Mouse (Mus musculus) midbrain, postnatal 0 days (tissue): ENCODE measurements around the gene Cdh23. TPM values are rescaled to one million over a fixed set of nuclear protein-coding genes. Genes with fewer than 3 reads are reported as not detected.

Experiments
- ATAC-seq: fragments of 200-750 bp; cut with Nextera tagmentation; 2 replicates; pipeline ENCODE4 v1.8.0; 2017; ENCODE audit warnings: moderate number of reproducible peaks, mild to moderate bottlenecking, moderate TSS enrichment, moderate library complexity; ENCODE audit not compliant: low FRiP score
- DNase-seq: peaks from one replicate; pipeline ENCODE4 v3.0.0-alpha.2; 2015; ENCODE audit warnings: low spot score
- H3K27ac ChIP-seq: fragments of 300-500 bp; sonication (generic); 2 replicates; pipeline ENCODE4 v1.5.1; 2014; ENCODE audit warnings: low read depth, mild to moderate bottlenecking, low read length, mixed read lengths
- H3K27me3 ChIP-seq: fragments of 300-500 bp; sonication (generic); 2 replicates; pipeline ENCODE4 v1.6.1; 2014; ENCODE audit warnings: low read length, control low read depth, mixed read lengths; ENCODE audit not compliant: insufficient read depth
- H3K36me3 ChIP-seq: fragments of 300-500 bp; sonication (generic); 2 replicates; pipeline ENCODE4 v1.6.1; 2014; ENCODE audit warnings: low read length, control low read depth, mixed read lengths; ENCODE audit not compliant: insufficient read depth
- H3K4me1 ChIP-seq: fragments of 300-500 bp; sonication (generic); 2 replicates; pipeline ENCODE4 v1.6.1; 2014; ENCODE audit warnings: mild to moderate bottlenecking, control low read depth, antibody characterized with exemption, low read length, mixed read lengths; ENCODE audit not compliant: insufficient read depth
- H3K4me2 ChIP-seq: fragments of 300-500 bp; sonication (generic); 2 replicates; pipeline ENCODE4 v1.6.1; 2014; ENCODE audit warnings: low read depth, mild to moderate bottlenecking, low read length, mixed read lengths; ENCODE audit not compliant: poor library complexity, severe bottlenecking
- H3K4me3 ChIP-seq: fragments of 300-500 bp; sonication (generic); 2 replicates; pipeline ENCODE4 v1.5.1; 2014; ENCODE audit warnings: low read depth, mild to moderate bottlenecking, low read length, moderate library complexity
- H3K9ac ChIP-seq: fragments of 300-500 bp; sonication (generic); replicated peaks from 2 replicates; pipeline ENCODE4 v1.6.1; 2014; ENCODE audit warnings: mild to moderate bottlenecking, low read length, moderate library complexity, mixed read lengths; ENCODE audit not compliant: poor library complexity, severe bottlenecking
- H3K9me3 ChIP-seq: fragments of 300-500 bp; sonication (generic); 2 replicates; pipeline ENCODE4 v1.6.1; 2016; ENCODE audit warnings: low read length, control low read depth
- CTCF ChIP-seq: IDR thresholded peaks from 2 replicates; pipeline ENCODE4 v1.5.1; 2016; ENCODE audit warnings: antibody characterized with exemption, mild to moderate bottlenecking
- WGBS: fragments of 180-500 bp; shearing (Covaris S2); extraction: QIAGEN DNeasy Blood & Tissue Kit; methylation state at CpG from one replicate; pipeline ENCODE4 v1.1.7; 2014; 5-methylcytosine and 5-hydroxymethylcytosine counted together
- polyA plus RNA-seq: library from polyadenylated mRNA; unstranded; fragments of >200 nt; fragmentation: Nextera tagmentation; extraction: Ambion mirVana; gene quantifications from 2 replicates; pipeline ENCODE4 v1.2.1, GENCODE M21; 2015
- total RNA-seq: library from RNA; depleted of rRNA; stranded (reverse); fragments of >200 nt; gene quantifications from 2 replicates; pipeline ENCODE4 v1.2.3, GENCODE M21; 2014

The Cdh23 gene
- total and polyA plus RNA-seq, 2 experiments from 2014 or later: 4.8 to 20.8 TPM

DNA sequence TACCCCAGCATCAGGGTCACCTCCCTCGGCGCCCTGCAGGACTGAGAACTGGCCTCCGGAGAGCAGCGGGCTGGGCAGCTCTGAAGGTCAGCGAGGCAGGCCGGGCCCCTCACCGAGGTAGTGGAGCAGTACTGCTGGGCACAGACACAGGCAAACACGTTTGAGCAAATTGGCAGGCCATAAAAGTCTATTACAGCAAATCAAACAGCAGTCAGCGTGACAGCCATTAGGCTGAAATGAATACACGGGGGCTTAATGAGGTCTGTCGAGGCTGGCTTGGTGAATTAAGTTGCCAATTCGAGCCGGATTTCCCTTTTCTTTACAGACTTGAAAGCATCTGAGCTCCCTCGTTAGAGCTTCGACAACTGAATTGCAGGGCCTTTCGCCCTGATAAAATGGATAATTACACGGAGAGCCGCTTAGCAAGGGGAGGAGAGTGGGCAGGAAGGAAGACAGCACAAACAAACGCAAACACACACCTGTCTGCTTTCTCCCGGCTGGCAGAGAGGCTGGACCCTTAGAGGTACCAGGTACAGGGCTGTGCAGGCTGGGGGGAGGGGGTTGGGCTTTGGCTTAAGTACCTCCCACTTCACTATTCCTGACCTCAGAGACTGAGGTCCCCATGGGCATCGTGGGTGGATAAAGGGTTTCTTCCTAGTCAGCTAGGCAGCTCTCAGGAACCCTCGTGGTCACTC, 103.3 kb downstream of the Cdh23 start:
- 10% methylated on average over 22 of the region's 22 CpGs for WGBS
- H3K27ac ChIP-seq: no peak overlapping the region
- H3K27me3 ChIP-seq: peaks cover 16% of the 10 kb centered on the region
- DNase-seq (peak; percentile 72), ATAC-seq (peak; percentile 38; the same call in 1 of the 2 replicates)
- H3K9ac ChIP-seq: no peak overlapping the region
- no peaks in the 10 kb centered on the region for H3K4me1 ChIP-seq
- H3K36me3 ChIP-seq: no peaks in the 10 kb centered on the region
- no peaks in the 10 kb centered on the region for H3K9me3 ChIP-seq
- H3K4me2 ChIP-seq: no peak overlapping the region
- no peak for TF ChIP-seq CTCF
- no peak overlapping the region for H3K4me3 ChIP-seq

DNA sequence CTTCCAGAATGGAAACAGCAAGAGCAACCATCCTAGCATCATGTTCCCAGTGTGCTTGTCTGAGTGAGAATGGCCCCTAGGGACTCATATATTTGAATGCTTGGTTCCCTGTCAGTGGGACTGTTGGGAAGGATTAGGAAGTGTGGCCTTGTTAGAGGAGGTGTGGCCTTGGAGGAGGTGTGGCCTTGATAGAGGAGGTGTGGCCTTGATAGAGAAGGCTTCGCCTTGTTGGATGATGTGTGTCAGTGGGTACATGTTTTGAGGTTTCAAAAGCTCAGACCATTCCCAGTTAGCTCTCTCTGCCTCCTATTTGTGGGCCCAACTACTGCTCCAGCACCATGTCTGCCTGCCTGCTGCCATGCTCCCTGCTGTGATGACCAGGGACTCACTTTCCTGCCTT, 105.0 kb downstream of the Cdh23 start:
- H3K4me1 ChIP-seq: no peaks in the 10 kb centered on the region
- H3K4me3 ChIP-seq: no peak overlapping the region
- no peak for DNase-seq
- no peaks in the 10 kb centered on the region for H3K36me3 ChIP-seq
- no peak overlapping the region for H3K27ac ChIP-seq
- TF ChIP-seq CTCF: no peak
- 57% methylated on average over 1 of the region's 1 CpGs for WGBS
- H3K9ac ChIP-seq: no peak overlapping the region
- no peak for ATAC-seq
- H3K27me3 ChIP-seq: peaks cover 13% of the 10 kb centered on the region
- H3K4me2 ChIP-seq: no peak overlapping the region
- H3K9me3 ChIP-seq: no peaks in the 10 kb centered on the region

DNA sequence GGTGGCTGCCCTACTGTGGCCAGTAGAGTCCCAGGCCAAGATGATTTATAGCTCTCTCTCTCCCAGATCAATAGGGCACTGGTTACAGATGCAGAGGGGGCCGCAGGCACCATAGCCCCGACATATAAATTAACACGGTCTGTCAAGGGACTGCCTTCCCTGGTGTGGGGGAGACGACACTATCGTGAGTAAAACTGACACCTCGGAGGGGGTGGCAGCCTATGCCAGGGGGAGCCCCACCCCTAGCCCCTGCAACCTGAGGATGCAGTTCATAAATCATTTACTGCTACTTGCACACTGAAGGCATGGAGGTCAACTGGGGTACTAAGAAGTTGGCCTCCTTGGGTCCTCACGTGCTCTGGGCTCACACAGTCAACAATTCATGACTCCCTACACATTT, 106.0 kb downstream of the Cdh23 start:
- ATAC-seq (no peak), DNase-seq (no peak)
- no peak for TF ChIP-seq CTCF
- Histone ChIP-seq H3K27ac (no peak overlapping the region), H3K4me2 (no peak overlapping the region), H3K36me3 (no peaks in the 10 kb centered on the region), H3K9ac (no peak overlapping the region), H3K27me3 (peaks cover 13% of the 10 kb centered on the region), H3K4me1 (no peaks in the 10 kb centered on the region), H3K9me3 (no peaks in the 10 kb centered on the region), H3K4me3 (no peak overlapping the region)
- WGBS: 76% methylated on average over 7 of the region's 7 CpGs

DNA sequence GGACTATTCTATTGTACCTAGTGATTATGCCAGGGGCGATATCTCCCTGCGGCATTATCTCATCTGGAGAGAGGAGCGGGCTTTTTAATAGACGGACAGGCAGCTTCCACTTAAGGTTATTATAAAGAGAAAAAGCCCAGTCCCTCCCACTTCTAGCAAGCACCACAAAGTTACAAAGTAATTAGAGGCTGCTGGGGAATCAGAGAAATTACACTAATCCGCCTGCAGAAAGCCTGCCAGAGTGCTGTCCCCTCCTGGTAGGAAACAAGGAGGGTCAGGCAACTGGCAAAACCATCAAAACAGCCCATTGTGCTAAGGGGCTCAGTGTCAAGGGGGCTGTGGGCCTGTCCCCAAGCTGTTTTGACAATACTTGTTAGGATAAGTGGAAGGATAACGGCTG, 110.6 kb downstream of the Cdh23 start:
- H3K9me3 ChIP-seq: no peaks in the 10 kb centered on the region
- H3K36me3 ChIP-seq: no peaks in the 10 kb centered on the region
- no peak for DNase-seq
- ATAC-seq: no peak
- no peak overlapping the region for H3K4me3 ChIP-seq
- WGBS: 16% methylated on average over 6 of the region's 6 CpGs
- H3K4me1 ChIP-seq: no peaks in the 10 kb centered on the region
- H3K27me3 ChIP-seq: peaks cover 13% of the 10 kb centered on the region
- no peak overlapping the region for H3K4me2 ChIP-seq
- H3K27ac ChIP-seq: no peak overlapping the region
- TF ChIP-seq CTCF: no peak
- no peak overlapping the region for H3K9ac ChIP-seq

DNA sequence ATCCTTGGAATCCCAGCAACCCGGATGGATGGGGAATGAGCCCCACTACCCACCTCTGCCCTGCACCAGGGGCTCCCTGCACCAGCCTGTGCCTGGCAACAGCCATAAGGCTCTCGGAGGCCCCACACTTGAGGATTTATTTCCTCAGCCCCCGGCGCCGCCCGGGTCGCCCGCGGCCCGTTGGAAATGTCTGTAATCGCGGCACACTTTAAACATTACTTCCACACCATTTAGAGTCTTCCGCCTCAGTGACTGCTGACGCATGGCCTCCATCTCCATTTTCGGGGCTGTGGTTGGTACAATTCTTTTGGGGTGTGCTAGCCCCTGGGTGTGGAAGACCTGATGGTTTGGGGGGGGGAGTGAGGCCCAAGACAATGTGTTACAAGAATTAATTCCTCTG, 113.3 kb downstream of the Cdh23 start:
- Histone ChIP-seq H3K4me1 (no peaks in the 10 kb centered on the region), H3K9me3 (no peaks in the 10 kb centered on the region), H3K27ac (no peak overlapping the region), H3K4me3 (no peak overlapping the region), H3K27me3 (0 out of 2 replicates have a peak, but pooled peaks cover 6% of the 10 kb centered on the region), H3K9ac (no peak overlapping the region), H3K36me3 (no peaks in the 10 kb centered on the region), H3K4me2 (no peak overlapping the region)
- WGBS: 57% methylated on average over 15 of the region's 15 CpGs
- ATAC-seq: no peak
- no peak for DNase-seq
- TF ChIP-seq CTCF: no peak

DNA sequence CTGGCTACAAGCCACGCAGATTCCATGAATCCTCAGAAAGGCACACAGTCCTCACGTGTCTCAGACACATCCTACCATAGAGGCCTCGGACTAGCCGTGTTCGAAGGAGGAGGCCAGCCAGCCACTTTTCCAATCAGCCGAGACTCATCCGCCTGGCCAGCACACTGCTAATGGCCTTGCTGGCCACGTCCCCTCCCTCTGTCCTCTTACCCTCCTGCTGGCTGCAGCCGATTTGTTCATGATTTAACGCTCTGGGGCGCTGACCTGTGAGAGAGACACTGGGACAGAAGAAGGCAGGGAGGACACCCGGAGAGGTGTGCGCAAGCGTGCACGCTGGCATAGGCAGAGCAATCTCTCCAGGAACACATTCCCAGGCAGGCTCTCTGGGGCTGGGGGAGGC, 115.6 kb downstream of the Cdh23 start:
- WGBS: 71% methylated on average over 15 of the region's 15 CpGs
- H3K27ac ChIP-seq: no peak overlapping the region
- ATAC-seq (no peak), DNase-seq (no peak)
- H3K4me3 ChIP-seq: no peak overlapping the region
- no peak for TF ChIP-seq CTCF
- 0 out of 2 replicates have a peak, but pooled peaks cover 6% of the 10 kb centered on the region for H3K27me3 ChIP-seq
- no peak overlapping the region for H3K9ac ChIP-seq
- H3K36me3 ChIP-seq: no peaks in the 10 kb centered on the region
- H3K9me3 ChIP-seq: no peaks in the 10 kb centered on the region
- H3K4me2 ChIP-seq: no peak overlapping the region
- no peaks in the 10 kb centered on the region for H3K4me1 ChIP-seq
